Mouse (Mus musculus) lung, embryonic 14.5 days (tissue): Measurements from ENCODE around the gene Dok4. TPM values are rescaled to one million over a fixed set of nuclear protein-coding genes. Genes with fewer than 3 reads are reported as not detected.

ENCODE experiments used
- ATAC-seq: fragments of 200-750 bp; cut with Nextera tagmentation; 2 replicates; pipeline ENCODE4 v1.8.0; 2017; ENCODE audit warnings: mild to moderate bottlenecking, moderate TSS enrichment, moderate library complexity; ENCODE audit not compliant: insufficient read depth
- DNase-seq: peaks from one replicate; pipeline ENCODE4 v3.0.0-alpha.2; 2015
- H3K27ac ChIP-seq: fragments of 300-500 bp; sonication (generic); 2 replicates; pipeline ENCODE4 v1.5.1; 2014; ENCODE audit warnings: low read depth, mild to moderate bottlenecking, moderate library complexity
- H3K27me3 ChIP-seq: fragments of 300-500 bp; sonication (generic); 2 replicates; pipeline ENCODE4 v1.6.1; 2014; ENCODE audit warnings: low read length, control low read depth; ENCODE audit not compliant: insufficient read depth
- H3K36me3 ChIP-seq: fragments of 300-500 bp; sonication (generic); 2 replicates; pipeline ENCODE4 v1.6.1; 2014; ENCODE audit warnings: control low read depth; ENCODE audit not compliant: insufficient read depth
- H3K4me1 ChIP-seq: fragments of 300-500 bp; sonication (generic); 2 replicates; pipeline ENCODE4 v1.6.1; 2014; ENCODE audit warnings: antibody characterized with exemption, control low read depth; ENCODE audit not compliant: insufficient read depth
- H3K4me2 ChIP-seq: fragments of 300-500 bp; sonication (generic); 2 replicates; pipeline ENCODE4 v1.6.1; 2014; ENCODE audit warnings: mild to moderate bottlenecking
- H3K4me3 ChIP-seq: fragments of 300-500 bp; sonication (generic); 2 replicates; pipeline ENCODE4 v1.5.1; 2014; ENCODE audit warnings: low read depth, low read length
- H3K9ac ChIP-seq: fragments of 300-500 bp; sonication (generic); 2 replicates; pipeline ENCODE4 v1.6.1; 2014
- H3K9me3 ChIP-seq: fragments of 300-500 bp; sonication (generic); 2 replicates; pipeline ENCODE4 v1.6.1; 2016; ENCODE audit warnings: low read depth, low read length, control low read depth
- CTCF ChIP-seq: IDR thresholded peaks from 2 replicates; pipeline ENCODE4 v1.5.1; 2016; ENCODE audit warnings: antibody characterized with exemption, low read depth
- WGBS: fragments of 180-500 bp; shearing (Covaris S2); extraction: QIAGEN DNeasy Blood & Tissue Kit; methylation state at CpG from one replicate; pipeline ENCODE4 v1.1.7; 2014; 5-methylcytosine and 5-hydroxymethylcytosine counted together
- polyA plus RNA-seq: library from polyadenylated mRNA; unstranded; fragments of >200 nt; fragmentation: Nextera tagmentation; extraction: Ambion mirVana; gene quantifications from 2 replicates; pipeline ENCODE4 v1.2.1, GENCODE M21; 2014

Dok4 gene
- polyA plus RNA-seq, 1 experiment from 2014 or later, result 36.5 TPM

GRCm38 (mm10) chr8:94817933-94818332 lies 58.2 kb downstream of the Dok4 start:
- DNase-seq (no peak), ATAC-seq (no peak)
- H3K9ac ChIP-seq, result no peak overlapping the region
- no peak overlapping the region for H3K27ac ChIP-seq
- TF ChIP-seq CTCF, result no peak
- H3K4me3 ChIP-seq, result no peak overlapping the region
- H3K36me3 ChIP-seq, result peaks cover 27% of the 10 kb centered on the region
- H3K4me2 ChIP-seq, result no peak overlapping the region
- no peaks in the 10 kb centered on the region for H3K27me3 ChIP-seq
- 78% methylated on average over 11 of the region's 11 CpGs for WGBS
- H3K9me3 ChIP-seq, result no peaks in the 10 kb centered on the region
- H3K4me1 ChIP-seq, result no peaks in the 10 kb centered on the region

DNA sequence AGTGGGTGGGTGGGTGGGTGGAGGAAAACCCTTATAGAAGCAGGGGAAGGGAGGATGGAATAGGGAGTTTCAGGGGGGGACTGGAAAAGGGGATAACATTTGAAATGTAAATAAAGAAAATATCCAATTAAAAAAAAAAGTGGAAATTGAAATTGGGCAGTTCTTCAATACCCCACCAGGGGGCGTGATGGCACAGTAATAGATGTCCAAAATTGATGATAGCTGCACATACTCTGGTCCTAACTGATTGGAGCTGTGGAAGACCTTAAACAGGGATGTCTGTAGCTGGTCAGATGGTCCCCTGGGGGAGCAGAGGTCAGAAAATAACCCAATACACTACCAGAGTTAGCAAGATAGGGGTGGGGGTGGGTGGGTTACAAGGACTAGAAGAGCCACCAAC lies 61.6 kb downstream of the Dok4 start:
- Histone ChIP-seq H3K4me1 (no peaks in the 10 kb centered on the region), H3K4me2 (no peak overlapping the region), H3K4me3 (no peak overlapping the region), H3K9me3 (no peaks in the 10 kb centered on the region), H3K9ac (no peak overlapping the region), H3K27ac (no peak overlapping the region), H3K36me3 (no peaks in the 10 kb centered on the region), H3K27me3 (no peaks in the 10 kb centered on the region)
- DNase-seq, result peak; percentile 62
- WGBS, result 0% methylated on average over 1 of the region's 1 CpGs
- no peak for ATAC-seq
- peak; percentile 66 for TF ChIP-seq CTCF

Other genes starting within 250 kb of the Dok4 start
- gene Arl2bp, start 209.7 kb downstream of the Dok4 start, polyA plus RNA-seq, result 68.8 and 78.7 TPM in 2 replicates
- gene Pllp, start 180.1 kb downstream of the Dok4 start, polyA plus RNA-seq, result 4.2 and 4.4 TPM in 2 replicates
- not detected in 2 replicates for gene Ccl22, start 130.7 kb downstream of the Dok4 start, polyA plus RNA-seq
- 7.3 and 8.0 TPM in 2 replicates for gene Cx3cl1, start 104.3 kb downstream of the Dok4 start, polyA plus RNA-seq
- gene Ccl17, start 65.9 kb downstream of the Dok4 start, polyA plus RNA-seq, result not detected in 2 replicates
- 58.3 and 61.0 TPM in 2 replicates for gene Coq9, start 38.0 kb downstream of the Dok4 start, polyA plus RNA-seq
- gene Ciapin1, start 38.0 kb downstream of the Dok4 start, polyA plus RNA-seq, result 96.0 and 105 TPM in 2 replicates
- gene Polr2c, start 18.9 kb downstream of the Dok4 start, polyA plus RNA-seq, result 162 and 169 TPM in 2 replicates
- 29.9 and 34.1 TPM in 2 replicates for gene Ccdc102a, start 41.8 kb upstream of the Dok4 start, polyA plus RNA-seq
- gene Adgrg5, start 47.4 kb upstream of the Dok4 start, polyA plus RNA-seq, result 0.18 and 0.21 TPM in 2 replicates
- gene Adgrg1, start 98.4 kb upstream of the Dok4 start, polyA plus RNA-seq, result 33.8 and 45.3 TPM in 2 replicates
- gene Adgrg3, start 141.4 kb upstream of the Dok4 start, polyA plus RNA-seq, result 4.0 and 4.7 TPM in 2 replicates
- 0.07 TPM in 1 of 2 replicates, not detected in the other for gene Drc7, start 178.8 kb upstream of the Dok4 start, polyA plus RNA-seq
- gene Katnb1, start 204.9 kb upstream of the Dok4 start, polyA plus RNA-seq, result 19.4 and 23.1 TPM in 2 replicates